Mouse (Mus musculus): ENCODE results near the gene Iqgap3.

Iqgap3 gene

DNA sequence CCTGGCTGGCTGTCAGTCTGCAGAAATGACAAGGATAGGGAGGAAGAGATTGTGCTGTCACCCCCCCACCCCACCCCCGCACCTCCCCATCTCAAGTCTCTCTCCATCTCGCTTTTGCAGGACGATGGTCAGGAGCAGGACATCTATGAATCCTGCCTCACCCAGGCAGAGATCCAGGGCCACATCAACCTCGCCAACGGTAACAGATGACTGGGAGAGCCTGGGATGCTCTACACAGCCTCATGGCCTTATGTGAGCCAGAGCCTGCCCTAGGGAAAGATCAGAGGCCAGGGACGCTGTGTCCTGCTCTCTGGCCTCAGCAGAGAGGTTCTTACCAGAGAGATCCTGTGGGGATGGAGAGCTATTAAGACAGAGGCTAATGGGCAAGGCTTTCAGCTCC lies 8.8 kb downstream of the Iqgap3 start:
- in situ Hi-C loops (cut with MboI; ENCODE audit: low sequenced_read_pairs), result no loop called here

- in situ Hi-C loops (cut with MboI; ENCODE audit: low sequenced_read_pairs), result no loop called here
Observed at GRCm38 (mm10) chr3:88094126-88094525, 12.4 kb downstream of the Iqgap3 start.

DNA sequence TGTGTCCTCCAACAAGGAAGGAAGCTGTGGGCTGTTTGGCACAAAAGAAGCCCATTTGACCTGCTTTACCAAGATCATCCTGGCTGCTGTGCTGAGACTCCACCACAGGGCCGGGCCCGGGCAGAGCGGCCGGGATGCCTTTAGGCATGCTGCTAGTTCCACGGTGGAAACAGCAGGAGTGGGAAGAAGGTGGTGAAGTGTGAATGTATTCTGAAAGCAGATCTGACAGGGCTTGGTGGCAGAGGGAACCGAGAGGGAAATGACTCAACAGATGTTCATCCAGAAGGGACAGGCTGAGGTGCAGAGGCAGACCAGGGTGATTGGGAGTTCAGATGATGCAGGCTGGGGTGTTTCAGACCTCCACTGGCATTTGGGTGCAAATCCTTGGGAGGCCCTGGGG lies 15.9 kb downstream of the Iqgap3 start:
- in situ Hi-C loops (cut with MboI; ENCODE audit: low sequenced_read_pairs), result no loop called here

- in situ Hi-C loops (cut with MboI; ENCODE audit: low sequenced_read_pairs), result no loop called here
Observed at GRCm38 (mm10) chr3:88100251-88100650, 18.5 kb downstream of the Iqgap3 start.

DNA sequence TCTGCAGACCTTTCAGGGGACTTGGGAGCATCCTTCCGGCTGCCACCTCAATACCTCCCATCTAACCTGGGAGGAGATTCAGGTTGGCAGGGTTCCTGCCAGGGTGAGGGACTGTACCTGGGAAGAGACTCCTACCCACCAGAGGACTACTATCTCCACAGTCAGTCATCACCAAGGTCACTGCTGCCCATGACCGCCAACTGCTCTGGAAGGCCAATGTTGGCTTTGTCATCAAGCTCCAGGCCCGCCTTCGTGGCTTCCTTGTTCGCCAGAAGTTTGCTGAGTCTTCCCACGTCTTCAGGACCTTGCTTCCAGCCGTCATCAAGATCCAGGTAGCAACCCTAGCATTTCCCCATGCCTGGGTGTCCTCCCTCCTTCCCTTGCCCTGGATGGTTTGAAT lies 20.0 kb downstream of the Iqgap3 start:
- in situ Hi-C loops (cut with MboI; ENCODE audit: low sequenced_read_pairs), result no loop called here

DNA sequence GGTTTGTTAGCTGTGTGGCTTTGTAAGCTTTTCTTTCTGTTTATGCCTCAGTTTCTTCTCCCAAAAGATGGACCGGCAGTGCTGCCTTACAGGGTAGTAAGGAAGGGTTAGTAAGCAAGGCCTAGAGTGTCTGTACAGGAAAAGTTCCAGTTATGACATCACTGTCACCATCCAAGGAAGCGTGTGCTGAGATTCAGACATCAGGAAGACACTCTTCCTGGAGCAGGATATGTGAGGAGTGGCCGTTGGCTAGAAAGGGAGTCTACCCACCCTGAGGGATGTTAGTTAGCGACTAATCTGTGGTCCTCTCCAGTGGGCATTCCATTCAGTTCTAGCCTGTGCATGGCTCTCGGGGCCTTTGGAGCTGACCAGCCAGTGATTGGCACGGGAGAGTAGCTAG lies 20.4 kb downstream of the Iqgap3 start:
- in situ Hi-C loops (cut with MboI; ENCODE audit: low sequenced_read_pairs), result no loop called here

DNA sequence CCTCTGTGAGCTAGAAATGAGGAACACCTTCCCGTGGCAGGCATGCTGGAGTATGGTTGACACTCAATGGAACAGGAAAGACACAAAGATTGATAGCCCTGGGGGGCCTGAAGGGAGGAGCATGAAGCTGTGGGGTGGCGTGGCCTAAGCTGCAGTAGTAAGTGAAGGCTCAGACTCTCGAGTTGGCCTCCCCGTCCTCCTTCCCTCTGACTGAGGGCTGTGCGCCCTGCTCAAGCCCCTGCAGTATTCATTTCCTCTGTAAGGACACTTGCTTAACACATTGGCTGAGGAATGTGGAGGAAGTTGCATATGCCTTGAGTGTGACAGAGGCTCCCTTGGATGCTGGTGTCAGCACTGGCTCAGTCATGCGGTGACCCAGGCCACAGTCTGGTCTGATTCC lies 20.8 kb downstream of the Iqgap3 start:
- in situ Hi-C loops (cut with MboI; ENCODE audit: low sequenced_read_pairs), result no loop called here

- in situ Hi-C loops (cut with MboI; ENCODE audit: low sequenced_read_pairs), result no loop called here
Observed at GRCm38 (mm10) chr3:88106126-88106525, 24.4 kb downstream of the Iqgap3 start.

DNA sequence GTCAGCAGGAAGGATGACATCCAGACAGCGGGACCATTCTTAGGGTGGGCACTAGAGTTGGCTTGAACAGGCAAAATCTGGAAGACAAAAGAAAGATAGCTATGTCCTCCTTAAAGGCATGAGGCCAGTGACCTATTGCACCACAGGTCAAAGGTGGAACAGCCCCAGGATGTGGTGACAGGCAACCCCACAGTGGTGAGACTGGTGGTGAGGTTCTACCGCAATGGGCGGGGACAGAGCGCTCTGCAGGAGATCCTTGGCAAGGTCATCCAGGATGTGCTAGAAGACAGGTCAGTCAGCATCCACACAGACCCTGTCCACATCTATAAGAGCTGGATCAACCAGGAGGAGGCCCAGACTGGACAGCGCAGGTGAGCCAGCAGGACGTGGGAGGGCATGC lies 27.4 kb downstream of the Iqgap3 start:
- in situ Hi-C loops (cut with MboI; ENCODE audit: low sequenced_read_pairs), result no loop called here

DNA sequence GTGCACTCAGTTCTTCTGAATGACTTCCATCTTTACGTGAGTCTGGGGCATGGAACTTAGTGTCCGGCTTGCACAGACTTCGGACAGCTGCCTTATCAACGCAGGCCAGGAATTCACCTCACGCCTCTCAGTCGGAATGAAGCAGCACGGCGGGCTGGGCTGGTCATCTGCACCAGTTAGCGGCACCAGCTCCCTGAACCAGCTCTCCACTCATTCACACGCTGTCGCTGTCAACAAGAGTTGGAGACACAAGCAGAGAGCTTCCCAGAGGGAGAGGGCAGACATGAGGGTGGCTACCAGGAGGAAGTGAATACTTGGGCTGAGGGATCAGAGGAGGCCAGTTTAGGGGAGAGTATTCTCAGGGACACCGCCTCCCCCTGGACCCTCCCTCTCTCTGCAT lies 32.6 kb downstream of the Iqgap3 start:
- in situ Hi-C loops (cut with MboI; ENCODE audit: low sequenced_read_pairs), result no loop called here

DNA sequence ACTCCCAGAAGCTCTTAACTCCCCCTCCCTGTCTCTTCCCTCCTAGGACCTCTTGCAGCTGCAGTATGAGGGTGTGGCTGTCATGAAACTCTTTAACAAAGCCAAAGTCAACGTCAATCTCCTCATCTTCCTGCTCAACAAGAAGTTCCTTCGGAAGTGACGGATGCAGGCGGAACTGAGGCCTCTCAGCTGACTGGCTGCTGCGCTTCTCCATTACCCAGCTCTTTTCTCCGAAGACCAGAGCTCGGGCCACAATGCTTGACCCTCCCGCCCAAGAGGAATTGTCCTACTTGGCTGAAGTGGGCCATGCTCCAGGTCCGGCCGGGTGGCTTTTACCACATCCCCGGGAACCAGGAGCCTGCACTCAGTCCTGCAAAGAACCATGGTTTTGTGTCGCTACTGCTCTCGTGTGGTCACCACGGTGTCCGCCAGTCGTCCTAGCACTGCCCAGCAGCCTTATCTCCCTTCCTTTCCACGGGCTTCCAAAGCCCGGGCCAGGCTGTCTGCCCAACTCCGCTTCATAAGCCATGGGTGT lies 38.4 kb downstream of the Iqgap3 start:
- in situ Hi-C loops (cut with MboI; ENCODE audit: low sequenced_read_pairs), result no loop called here

GRCm38 (mm10) chr3:88121164-88122131 lies 39.7 kb downstream of the Iqgap3 start:
- in situ Hi-C loops (cut with MboI; ENCODE audit: low sequenced_read_pairs), result no loop called here

DNA sequence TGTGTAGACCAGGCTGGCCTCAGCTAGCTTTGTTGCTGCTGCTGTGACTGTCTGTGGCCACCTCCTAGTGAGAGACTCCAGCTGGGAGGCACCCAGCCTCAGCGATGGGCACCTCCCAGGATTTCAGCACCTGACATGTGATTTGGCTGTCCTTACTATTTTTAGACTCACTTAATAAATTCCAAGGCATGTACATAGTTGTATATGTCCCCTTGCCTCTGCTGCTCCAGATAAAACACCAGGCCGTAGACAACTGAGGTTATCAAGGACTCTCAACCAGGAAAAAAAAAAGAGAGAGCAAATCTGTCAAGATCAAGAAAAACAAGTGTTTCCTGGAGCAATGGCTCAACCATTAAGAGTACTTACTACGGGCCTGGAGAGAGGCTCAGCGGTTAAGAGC lies 43.4 kb downstream of the Iqgap3 start:
- in situ Hi-C loops (cut with MboI; ENCODE audit: low sequenced_read_pairs), result no loop called here

DNA sequence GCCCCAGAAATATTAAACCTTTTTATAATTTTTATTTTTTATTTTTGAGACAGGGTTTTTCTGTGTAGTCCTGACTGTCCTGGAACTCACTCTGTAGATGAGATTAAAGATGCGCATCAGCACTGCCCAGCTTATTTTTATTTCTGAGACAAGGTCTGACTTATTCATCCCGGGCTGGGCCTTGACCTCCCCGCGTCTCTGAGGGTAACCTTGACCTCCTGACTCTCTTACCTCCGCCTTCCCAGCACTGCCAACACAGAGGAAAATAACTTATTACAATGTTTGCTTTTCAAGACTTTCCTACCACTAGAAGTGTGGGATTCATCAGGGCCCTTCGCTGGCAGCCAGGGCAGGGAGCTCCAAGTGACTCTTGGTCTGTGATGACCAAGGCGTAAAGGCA lies 44.4 kb downstream of the Iqgap3 start:
- in situ Hi-C loops (cut with MboI; ENCODE audit: low sequenced_read_pairs), result no loop called here

- in situ Hi-C loops (cut with MboI; ENCODE audit: low sequenced_read_pairs), result no loop called here
Observed at GRCm38 (mm10) chr3:88127636-88128035, 45.9 kb downstream of the Iqgap3 start.

DNA sequence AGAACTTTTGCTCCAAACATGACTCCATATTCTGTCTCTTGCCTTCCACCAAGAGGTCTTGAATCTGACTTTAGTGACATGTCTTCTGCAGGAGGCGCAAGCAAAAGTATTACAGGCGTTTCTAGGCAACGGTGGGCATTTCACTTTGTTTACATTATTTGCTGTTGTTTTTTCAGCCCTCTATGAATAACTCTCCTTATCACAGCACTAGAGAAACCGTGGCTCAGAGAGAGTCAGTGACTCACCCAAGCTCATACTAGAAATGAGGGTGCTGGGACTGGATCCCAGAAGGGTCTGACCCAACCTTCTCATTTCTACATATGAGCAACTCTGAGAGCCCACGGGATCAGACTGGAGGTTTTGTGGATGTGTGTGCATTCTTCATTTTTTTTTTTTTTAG lies 46.3 kb downstream of the Iqgap3 start:
- in situ Hi-C loops (cut with MboI; ENCODE audit: low sequenced_read_pairs), result no loop called here

DNA sequence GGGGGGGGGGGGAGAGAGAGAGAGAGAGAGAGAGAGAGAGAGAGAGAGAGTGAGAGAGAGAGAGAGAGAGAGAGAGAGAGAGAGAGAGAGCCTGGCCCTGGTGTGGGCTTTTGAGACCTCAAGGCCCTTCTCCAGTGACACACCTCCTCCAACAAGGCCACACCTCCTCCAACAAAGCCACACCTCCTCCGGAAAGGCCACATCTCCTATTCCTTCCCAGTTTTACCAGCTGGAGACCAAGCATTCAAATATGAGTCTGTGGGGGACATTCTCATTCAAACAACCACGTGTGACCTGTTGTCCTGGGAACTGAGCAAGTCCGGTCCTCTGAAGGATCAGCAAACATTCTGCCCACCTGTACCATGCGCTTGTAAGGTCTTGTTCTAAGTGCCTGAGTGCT lies 47.2 kb downstream of the Iqgap3 start:
- in situ Hi-C loops (cut with MboI; ENCODE audit: low sequenced_read_pairs), result no loop called here

DNA sequence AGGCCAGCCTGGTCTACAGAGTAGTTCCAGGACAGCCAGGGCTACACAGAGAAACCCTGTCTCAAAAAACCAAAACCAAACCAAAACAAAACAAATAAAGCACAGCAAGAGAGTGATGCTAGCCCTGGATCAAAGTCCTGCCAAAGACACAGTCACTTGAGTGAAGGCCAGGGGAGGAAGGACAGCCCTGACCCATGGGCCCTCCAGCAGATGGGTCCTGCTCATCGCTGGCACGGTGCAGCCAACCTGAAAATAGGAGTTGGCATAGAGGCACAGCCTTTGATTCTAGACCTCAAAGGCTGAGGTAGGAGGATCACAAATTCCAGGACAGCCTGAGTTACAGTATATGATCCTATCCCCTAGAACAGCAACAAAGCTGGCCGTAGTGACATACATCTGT lies 49.3 kb downstream of the Iqgap3 start:
- in situ Hi-C loops (cut with MboI; ENCODE audit: low sequenced_read_pairs), result no loop called here

DNA sequence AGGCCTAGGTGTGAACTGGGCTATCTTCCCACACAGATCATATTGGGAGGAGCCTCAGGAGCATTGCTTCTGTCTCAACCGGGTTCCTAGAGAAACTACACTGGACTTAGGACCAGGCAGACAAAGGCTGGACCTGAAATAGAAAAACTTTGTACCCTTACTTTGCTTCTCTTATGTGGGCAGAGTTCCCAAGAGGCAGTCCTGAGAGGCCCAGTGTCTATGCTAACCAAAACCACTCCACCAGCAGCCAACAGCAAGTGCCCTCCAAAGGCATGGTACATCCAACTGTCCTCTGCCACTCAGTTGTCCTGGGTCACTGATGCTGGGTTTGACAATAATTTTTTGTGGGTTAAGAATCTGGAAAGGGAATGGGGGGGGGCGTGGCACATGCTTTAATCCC lies 50.7 kb downstream of the Iqgap3 start:
- in situ Hi-C loops (cut with MboI; ENCODE audit: low sequenced_read_pairs), result no loop called here

DNA sequence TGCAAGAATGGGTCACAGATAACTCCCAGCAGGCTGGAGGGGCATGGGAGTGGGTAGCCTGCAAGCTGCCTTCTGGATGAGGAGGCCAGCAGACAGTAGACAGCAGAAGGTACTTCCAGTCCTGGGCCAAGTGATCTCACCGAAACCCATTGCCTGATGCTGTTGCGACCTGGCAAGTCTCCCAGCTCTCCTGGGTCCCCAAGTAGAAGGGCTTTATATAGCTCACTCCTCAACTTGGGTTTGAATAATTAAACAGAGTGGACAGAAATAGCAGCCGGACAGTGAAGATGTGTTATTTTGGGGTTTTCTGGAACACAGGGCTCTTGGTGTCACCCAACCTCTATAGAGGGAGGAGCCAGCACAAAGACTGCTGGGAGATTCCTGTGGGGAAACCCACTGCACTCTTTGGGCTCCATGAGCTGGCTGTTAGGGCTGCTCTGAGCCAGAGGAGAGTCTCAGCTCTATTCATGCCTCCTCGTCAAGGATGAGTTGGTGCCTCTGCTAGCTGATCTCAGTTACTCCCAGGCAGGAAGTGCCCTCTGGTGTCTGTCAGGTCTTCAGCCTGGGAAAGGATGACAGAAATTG lies 51.5 kb downstream of the Iqgap3 start:
- in situ Hi-C loops (cut with MboI; ENCODE audit: low sequenced_read_pairs), result no loop called here

DNA sequence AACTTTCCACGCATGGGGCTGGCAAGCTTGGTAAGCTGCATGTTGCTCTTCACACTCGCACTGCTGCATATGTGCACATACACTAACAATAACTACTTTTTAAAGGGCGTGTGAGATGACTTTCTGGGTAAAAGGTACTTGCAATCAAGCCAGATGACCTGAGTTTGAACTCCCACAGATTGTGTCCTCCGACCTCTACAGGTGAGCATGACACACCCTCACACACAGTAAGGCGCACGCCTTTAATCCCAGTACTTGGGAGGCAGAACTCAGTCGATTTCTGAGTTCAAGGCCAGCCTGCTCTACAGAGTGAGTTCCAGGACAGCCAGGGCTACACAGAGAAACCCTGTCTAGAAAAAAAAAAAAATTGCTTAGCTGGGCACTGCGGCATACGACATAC lies 54.6 kb downstream of the Iqgap3 start:
- in situ Hi-C loops (cut with MboI; ENCODE audit: low sequenced_read_pairs), result no loop called here

DNA sequence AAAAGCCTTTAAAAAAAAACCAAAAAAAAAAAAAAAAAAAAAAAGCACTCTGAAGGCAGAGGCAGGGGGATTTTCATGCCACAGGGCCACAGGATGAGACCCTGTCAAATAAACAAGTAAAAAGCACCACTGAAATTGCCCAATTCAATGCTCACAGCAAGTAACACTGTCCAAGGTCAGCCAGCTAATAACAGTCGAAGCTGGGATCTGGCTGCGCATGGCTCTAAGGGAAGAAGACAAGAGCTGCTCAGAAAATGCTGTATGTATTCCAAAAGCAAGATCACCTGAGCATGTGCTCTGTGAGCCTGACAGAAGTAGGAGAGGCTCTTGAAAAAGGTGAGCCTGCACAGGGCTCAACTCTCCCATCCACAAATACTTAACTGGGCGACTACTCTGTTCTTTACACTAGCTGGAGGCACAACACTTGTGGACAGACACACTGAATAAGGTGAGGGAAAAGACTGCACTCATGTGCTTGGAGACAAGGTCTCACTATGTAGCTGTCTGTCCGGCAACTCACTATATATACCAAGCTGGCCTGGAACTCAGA lies 55.2 kb downstream of the Iqgap3 start:
- in situ Hi-C loops (cut with MboI; ENCODE audit: low sequenced_read_pairs), result no loop called here
